Mouse (Mus musculus) limb, embryonic 13.5 days (tissue): Measurements from ENCODE around the gene Sipa1. TPM values are rescaled to one million over a fixed set of nuclear protein-coding genes. Genes with fewer than 3 reads are reported as not detected.
"Not testable (repeated sequence)": the region's sequence is repeated elsewhere in the genome, so short reads cannot be mapped to it uniquely, and the experiment has no call there.

ENCODE experiments used
- ATAC-seq: fragments of 200-750 bp; cut with Nextera tagmentation; 2 replicates; pipeline ENCODE4 v1.8.0; 2017; ENCODE audit warnings: low read depth, moderate number of reproducible peaks, moderate TSS enrichment; ENCODE audit not compliant: low FRiP score
- H3K27ac ChIP-seq: fragments of 300-500 bp; sonication (generic); 2 replicates; pipeline ENCODE4 v1.5.1; 2015; ENCODE audit warnings: inconsistent platforms, mild to moderate bottlenecking, moderate library complexity
- H3K27me3 ChIP-seq: fragments of 300-500 bp; sonication (generic); 2 replicates; pipeline ENCODE4 v1.6.1; 2015; ENCODE audit warnings: mild to moderate bottlenecking, inconsistent platforms
- H3K36me3 ChIP-seq: fragments of 300-500 bp; sonication (generic); 2 replicates; pipeline ENCODE4 v1.6.1; 2015; ENCODE audit warnings: inconsistent platforms, mild to moderate bottlenecking, moderate library complexity
- H3K4me1 ChIP-seq: fragments of 300-500 bp; sonication (generic); 2 replicates; pipeline ENCODE4 v1.6.1; 2015; ENCODE audit warnings: inconsistent platforms
- H3K4me2 ChIP-seq: fragments of 300-500 bp; sonication (generic); replicated peaks from 2 replicates; pipeline ENCODE4 v1.6.1; 2015; ENCODE audit warnings: inconsistent platforms, mild to moderate bottlenecking, moderate library complexity
- H3K4me3 ChIP-seq: fragments of 300-500 bp; sonication (generic); 2 replicates; pipeline ENCODE4 v1.5.1; 2015; ENCODE audit warnings: moderate library complexity, mild to moderate bottlenecking, inconsistent platforms
- H3K9ac ChIP-seq: fragments of 300-500 bp; sonication (generic); 2 replicates; pipeline ENCODE4 v1.6.1; 2015; ENCODE audit warnings: mild to moderate bottlenecking, inconsistent platforms
- H3K9me3 ChIP-seq: fragments of 300-500 bp; sonication (generic); 2 replicates; pipeline ENCODE4 v1.6.1; 2016; ENCODE audit warnings: inconsistent platforms
- WGBS: fragments of 180-500 bp; shearing (Covaris S2); methylation state at CpG from one replicate; pipeline ENCODE4 v1.1.7; 2015; 5-methylcytosine and 5-hydroxymethylcytosine counted together
- polyA plus RNA-seq: library from polyadenylated mRNA; unstranded; fragments of >200 nt; fragmentation: Nextera tagmentation; extraction: Ambion mirVana; gene quantifications from 2 replicates; pipeline ENCODE4 v1.2.1, GENCODE M21; 2015

Gene Sipa1
- polyA plus RNA-seq, 1 experiment from 2014 or later = 27.8 TPM

GRCm38 (mm10) chr19:5692913-5693396, 29.4 kb upstream of the Sipa1 start:
- H3K4me2 ChIP-seq = peak overlapping the region; percentile 99
- peaks cover 50% of the 10 kb centered on the region for H3K4me1 ChIP-seq
- no peak overlapping the region for H3K27ac ChIP-seq
- H3K9ac ChIP-seq = peak overlapping the region; percentile 95
- no peak for ATAC-seq
- peak overlapping the region; percentile 72 for H3K4me3 ChIP-seq
- 80% methylated on average over 10 of the region's 10 CpGs for WGBS
- no peaks in the 10 kb centered on the region for H3K27me3 ChIP-seq
- peaks cover 72% of the 10 kb centered on the region for H3K36me3 ChIP-seq
- no peaks in the 10 kb centered on the region for H3K9me3 ChIP-seq

- ATAC-seq = no peak
- WGBS = 64% methylated on average over 10 of the region's 10 CpGs
- H3K9ac ChIP-seq = peak overlapping the region; percentile 95
- H3K36me3 ChIP-seq = peaks cover 65% of the 10 kb centered on the region
- peak overlapping the region; percentile 95 for H3K27ac ChIP-seq
- H3K4me1 ChIP-seq = peaks cover 56% of the 10 kb centered on the region
- peak overlapping the region; percentile 99 for H3K4me2 ChIP-seq
- H3K4me3 ChIP-seq = peak overlapping the region; percentile 72
- no peaks in the 10 kb centered on the region for H3K27me3 ChIP-seq
- H3K9me3 ChIP-seq = no peaks in the 10 kb centered on the region
These were observed 28.8 kb upstream of the Sipa1 start for GRCm38 (mm10) chr19:5692086-5692912.

- no peaks in the 10 kb centered on the region for H3K27me3 ChIP-seq
- WGBS = 89% methylated on average over 5 of the region's 5 CpGs
- H3K27ac ChIP-seq = peak overlapping the region; percentile 95; the same call in 1 of the 2 replicates
- H3K36me3 ChIP-seq = peaks cover 58% of the 10 kb centered on the region
- H3K4me1 ChIP-seq = peaks cover 60% of the 10 kb centered on the region
- H3K4me3 ChIP-seq = peak overlapping the region; percentile 72
- peak overlapping the region; percentile 99 for H3K4me2 ChIP-seq
- H3K9ac ChIP-seq = peak overlapping the region; percentile 95
- ATAC-seq = no peak
- H3K9me3 ChIP-seq = no peaks in the 10 kb centered on the region
These were observed 28.1 kb upstream of the Sipa1 start for GRCm38 (mm10) chr19:5691601-5692000.

GRCm38 (mm10) chr19:5690343-5690735, 26.8 kb upstream of the Sipa1 start:
- Histone ChIP-seq H3K27ac (peak overlapping the region; percentile 95; the same call in 1 of the 2 replicates), H3K4me2 (peak overlapping the region; percentile 99), H3K36me3 (peaks cover 58% of the 10 kb centered on the region), H3K4me3 (peak overlapping the region; percentile 72), H3K9ac (peak overlapping the region; percentile 95), H3K9me3 (no peaks in the 10 kb centered on the region), H3K4me1 (peaks cover 53% of the 10 kb centered on the region), H3K27me3 (no peaks in the 10 kb centered on the region)
- 69% methylated on average over 15 of the region's 15 CpGs for WGBS
- ATAC-seq = no peak

- Histone ChIP-seq H3K4me2 (peak overlapping the region; percentile 99), H3K9me3 (no peaks in the 10 kb centered on the region), H3K27me3 (no peaks in the 10 kb centered on the region), H3K4me1 (peaks cover 53% of the 10 kb centered on the region), H3K9ac (peak overlapping the region; percentile 95), H3K4me3 (peak overlapping the region; percentile 72), H3K36me3 (peaks cover 58% of the 10 kb centered on the region), H3K27ac (peak overlapping the region; percentile 95)
- 10% methylated on average over 40 of the region's 42 CpGs for WGBS
- peak; percentile 41 for ATAC-seq
These were observed 26.2 kb upstream of the Sipa1 start for GRCm38 (mm10) chr19:5689565-5690342.

GRCm38 (mm10) chr19:5689088-5689428, 25.6 kb upstream of the Sipa1 start:
- no peaks in the 10 kb centered on the region for H3K9me3 ChIP-seq
- H3K4me2 ChIP-seq = peak overlapping the region; percentile 99
- peaks cover 59% of the 10 kb centered on the region for H3K36me3 ChIP-seq
- H3K27ac ChIP-seq = peak overlapping the region; percentile 95
- peaks cover 52% of the 10 kb centered on the region for H3K4me1 ChIP-seq
- 1% methylated on average over 7 of the region's 7 CpGs for WGBS
- H3K4me3 ChIP-seq = peak overlapping the region; percentile 72
- no peaks in the 10 kb centered on the region for H3K27me3 ChIP-seq
- no peak for ATAC-seq
- H3K9ac ChIP-seq = peak overlapping the region; percentile 95

GRCm38 (mm10) chr19:5688200-5689087, 24.9 kb upstream of the Sipa1 start, which contains the start of the genes Map3k11 and Pcnx3:
Map3k11 (plus strand) TSS chr19:5688742.
Pcnx3 (minus strand) TSS chr19:5688908.
- Histone ChIP-seq H3K4me1 (peaks cover 46% of the 10 kb centered on the region), H3K9ac (peak within 1 kb of the TSS; percentile 95), H3K27ac (peak within 1 kb of the TSS; percentile 95), H3K27me3 (no peaks in the 10 kb centered on the region), H3K9me3 (no peaks in the 10 kb centered on the region), H3K36me3 (peaks cover 59% of the 10 kb centered on the region), H3K4me3 (peak within 1 kb of the TSS; percentile 72), H3K4me2 (peak within 1 kb of the TSS; percentile 99)
- ATAC-seq = peak; percentile 94
- under 1% methylated on average over 68 of the region's 69 CpGs for WGBS

GRCm38 (mm10) chr19:5687738-5688137, 24.2 kb upstream of the Sipa1 start:
- Histone ChIP-seq H3K4me1 (peaks cover 39% of the 10 kb centered on the region), H3K27me3 (no peaks in the 10 kb centered on the region), H3K9me3 (no peaks in the 10 kb centered on the region), H3K4me3 (peak overlapping the region; percentile 72), H3K9ac (peak overlapping the region; percentile 91), H3K4me2 (peak overlapping the region; percentile 99), H3K27ac (peak overlapping the region; percentile 90), H3K36me3 (peaks cover 59% of the 10 kb centered on the region)
- 16% methylated on average over 9 of the region's 9 CpGs for WGBS
- no peak for ATAC-seq

- peak overlapping the region; percentile 91 for H3K9ac ChIP-seq
- not testable (repeated sequence) for ATAC-seq, H3K9me3 ChIP-seq, H3K27me3 ChIP-seq, H3K27ac ChIP-seq
- H3K4me3 ChIP-seq = peak overlapping the region; percentile 72
- peaks cover 60% of the 10 kb centered on the region for H3K36me3 ChIP-seq
- peaks cover 31% of the 10 kb centered on the region for H3K4me1 ChIP-seq
- WGBS = 89% methylated on average over 12 of the region's 12 CpGs
- peak overlapping the region; percentile 99 for H3K4me2 ChIP-seq
These were observed 23.4 kb upstream of the Sipa1 start for GRCm38 (mm10) chr19:5686954-5687353.

- peaks cover 60% of the 10 kb centered on the region for H3K36me3 ChIP-seq
- H3K4me3 ChIP-seq = no peak overlapping the region
- peaks cover 26% of the 10 kb centered on the region for H3K4me1 ChIP-seq
- no peak for ATAC-seq
- no peaks in the 10 kb centered on the region for H3K27me3 ChIP-seq
- H3K4me2 ChIP-seq = no peak overlapping the region
- H3K27ac ChIP-seq = no peak overlapping the region
- no peaks in the 10 kb centered on the region for H3K9me3 ChIP-seq
- WGBS = 90% methylated on average over 13 of the region's 13 CpGs
- H3K9ac ChIP-seq = 0 out of 2 replicates have a peak overlapping the region, but pooled peaks have one; percentile 31
These were observed 22.9 kb upstream of the Sipa1 start for GRCm38 (mm10) chr19:5686437-5686836.

GRCm38 (mm10) chr19:5685861-5686260, 22.4 kb upstream of the Sipa1 start:
- H3K4me1 ChIP-seq = peaks cover 20% of the 10 kb centered on the region
- WGBS = 93% methylated on average over 11 of the region's 11 CpGs
- H3K36me3 ChIP-seq = peaks cover 60% of the 10 kb centered on the region
- no peak overlapping the region for H3K4me2 ChIP-seq
- H3K4me3 ChIP-seq = no peak overlapping the region
- no peak overlapping the region for H3K9ac ChIP-seq
- H3K27ac ChIP-seq = no peak overlapping the region
- no peaks in the 10 kb centered on the region for H3K9me3 ChIP-seq
- no peak for ATAC-seq
- no peaks in the 10 kb centered on the region for H3K27me3 ChIP-seq
